Mouse (Mus musculus): ENCODE measurements around the gene Gnpnat1.
"Not testable (repeated sequence)": the region's sequence is repeated elsewhere in the genome, so short reads cannot be mapped to it uniquely, and the experiment has no call there.

The Gnpnat1 gene

GRCm38 (mm10) chr14:45404813-45405212, at the start of gene Gnpnat1:
TSS of gene Gnpnat1 (minus strand) at chr14:45404913.
- not testable (repeated sequence) for DNase-seq (ENCODE audit: low read depth, low spot score)

DNA sequence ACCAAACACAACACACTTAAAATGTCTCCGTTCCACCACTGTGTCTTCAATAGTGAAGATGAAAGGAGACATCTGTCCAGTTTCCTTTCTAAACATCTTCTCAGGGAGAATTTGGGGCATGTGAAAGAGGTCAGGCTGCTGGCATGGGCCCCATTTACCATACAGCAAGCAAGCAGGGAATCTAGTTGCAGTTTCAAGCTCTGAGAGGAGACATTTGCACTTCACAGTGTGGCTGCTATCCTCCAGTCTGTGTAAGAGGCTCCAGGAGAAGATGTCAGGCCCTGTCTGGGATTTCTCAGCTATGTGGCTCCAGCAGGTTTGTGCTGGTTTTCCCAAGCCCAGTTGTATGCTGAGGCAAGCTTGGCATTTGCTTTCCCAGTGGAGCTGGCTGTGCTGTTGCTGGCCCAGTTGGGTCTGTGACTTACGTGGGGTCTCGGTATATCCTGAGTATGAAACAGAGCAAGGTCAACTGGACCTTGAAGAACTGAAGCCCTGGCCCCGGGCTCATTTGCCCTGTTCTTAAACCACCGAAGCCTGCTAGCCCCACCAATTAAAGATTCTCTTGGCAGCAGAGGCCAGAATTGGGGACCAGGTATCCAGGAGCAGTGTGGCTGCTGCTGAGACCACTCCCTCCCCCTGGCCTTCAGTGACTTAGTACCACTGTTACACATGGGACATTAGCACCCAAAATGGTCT, 49.0 kb upstream of the Gnpnat1 start:
- DNase-seq (ENCODE audit: low read depth, low spot score): no peak

GRCm38 (mm10) chr14:45452861-45453512, 48.3 kb upstream of the Gnpnat1 start:
- DNase-seq (ENCODE audit: low read depth, low spot score): no peak

DNA sequence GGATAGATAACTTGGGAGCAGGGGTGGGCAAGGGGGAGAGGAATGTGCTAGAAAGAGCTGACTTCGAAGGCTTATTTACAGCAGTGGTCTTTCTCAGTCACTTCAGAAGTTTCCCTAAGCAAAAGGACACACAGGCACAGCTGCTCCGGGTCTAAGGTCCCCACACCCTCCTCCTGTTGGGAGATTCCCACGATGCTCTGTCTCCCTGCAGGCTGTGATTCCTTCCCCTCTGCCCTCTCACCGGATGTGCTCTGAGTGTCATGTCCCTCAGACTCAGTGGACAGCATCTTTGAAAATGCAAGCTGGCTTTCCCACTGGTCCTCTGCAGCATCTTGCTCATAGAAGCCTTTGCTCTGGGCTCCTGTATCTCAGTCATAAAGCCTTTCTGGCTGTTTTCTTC, 47.4 kb upstream of the Gnpnat1 start:
- DNase-seq (ENCODE audit: low read depth, low spot score): no peak

- DNase-seq (ENCODE audit: low read depth, low spot score): no peak
Observed at GRCm38 (mm10) chr14:45451090-45451489, 46.4 kb upstream of the Gnpnat1 start.

DNA sequence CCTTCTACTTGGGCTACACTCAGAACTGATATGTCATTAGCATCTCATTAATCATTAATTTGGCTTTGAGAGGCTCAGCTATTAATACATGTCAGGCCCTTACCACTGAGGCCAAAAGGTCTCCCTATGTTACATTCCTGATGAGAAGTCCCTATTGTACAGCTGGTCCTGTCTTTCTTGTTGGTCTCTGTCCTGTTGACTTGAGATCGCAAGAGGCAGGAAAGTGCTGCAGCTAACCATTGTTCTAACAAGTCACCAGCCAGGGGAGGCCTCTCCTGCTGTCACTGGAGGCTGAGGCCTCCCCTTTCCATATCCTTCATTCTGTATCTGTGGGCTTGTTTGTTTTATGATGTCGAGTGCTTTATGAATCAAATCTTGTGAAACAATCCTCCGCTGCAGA, 42.1 kb upstream of the Gnpnat1 start:
- no peak for DNase-seq (ENCODE audit: low read depth, low spot score)

DNA sequence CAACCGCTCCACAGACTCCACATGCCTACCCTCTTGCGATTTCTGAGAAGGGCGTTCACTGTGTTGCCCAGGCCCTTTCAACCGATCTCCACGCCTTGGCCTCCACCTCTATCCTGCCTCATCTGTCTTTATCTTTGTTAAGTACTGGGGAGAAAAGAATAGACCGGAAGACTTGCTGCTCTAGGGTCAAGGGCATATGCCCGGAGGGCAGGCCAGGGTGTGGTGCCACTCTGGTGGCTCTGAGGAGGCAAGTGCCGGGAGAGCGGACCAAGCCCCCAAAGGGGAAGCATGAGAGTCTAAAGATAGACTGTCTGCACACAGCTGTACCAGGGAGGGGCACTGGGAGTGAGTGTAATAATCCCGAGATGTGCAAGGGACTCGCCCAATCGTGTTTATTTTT, 40.7 kb upstream of the Gnpnat1 start:
- DNase-seq (ENCODE audit: low read depth, low spot score): peak; percentile 92

DNA sequence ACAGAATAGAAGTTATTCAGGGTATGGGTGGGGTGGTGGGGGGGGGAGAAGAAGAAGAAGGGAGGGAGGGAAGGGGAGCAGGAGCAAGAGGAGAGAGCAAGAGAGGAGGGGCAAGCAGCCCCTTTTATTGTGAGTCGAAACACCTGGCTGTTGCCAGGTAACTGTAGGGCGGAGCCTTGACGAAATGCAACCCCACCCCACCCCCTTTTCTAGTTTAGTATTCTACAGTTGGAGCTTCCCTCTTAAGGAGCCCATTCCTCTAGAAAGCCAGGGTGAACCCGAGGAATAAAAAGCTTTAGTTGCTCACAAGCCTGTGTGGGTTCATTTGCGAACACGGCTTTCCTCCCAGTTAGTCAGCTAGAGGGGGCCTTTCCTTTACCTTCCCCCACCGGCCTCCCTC, 40.2 kb upstream of the Gnpnat1 start:
- peak; percentile 62 for DNase-seq (ENCODE audit: low read depth, low spot score)

GRCm38 (mm10) chr14:45442781-45443560, 38.3 kb upstream of the Gnpnat1 start:
- DNase-seq (ENCODE audit: low read depth, low spot score): no peak

GRCm38 (mm10) chr14:45441291-45441690, 36.6 kb upstream of the Gnpnat1 start:
- no peak for DNase-seq (ENCODE audit: low read depth, low spot score)

DNA sequence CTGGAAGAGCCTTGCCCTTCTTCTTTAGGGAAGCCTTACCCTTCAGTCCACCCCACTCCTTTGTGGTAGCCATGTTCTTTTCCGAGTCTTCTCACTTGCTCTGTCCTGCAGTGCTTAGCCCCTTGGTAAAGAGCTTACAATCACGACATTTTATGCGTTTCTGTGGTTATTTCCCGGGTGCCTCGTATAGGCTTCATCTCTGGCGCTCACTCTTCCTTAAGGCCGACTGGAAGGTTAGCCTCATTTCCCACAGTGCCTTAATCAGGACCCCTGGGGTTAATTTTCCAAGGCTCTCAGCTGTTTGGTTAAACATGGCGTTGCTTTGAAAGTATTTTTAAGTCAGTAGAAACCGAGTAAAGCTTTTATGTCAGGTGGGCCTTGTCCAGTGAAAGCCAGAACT, 34.7 kb upstream of the Gnpnat1 start:
- DNase-seq (ENCODE audit: low read depth, low spot score): no peak

- DNase-seq (ENCODE audit: low read depth, low spot score): no peak
Observed at GRCm38 (mm10) chr14:45438931-45439275, 34.2 kb upstream of the Gnpnat1 start.

GRCm38 (mm10) chr14:45438250-45438930, 33.7 kb upstream of the Gnpnat1 start:
- no peak for DNase-seq (ENCODE audit: low read depth, low spot score)

GRCm38 (mm10) chr14:45434220-45434619, 29.5 kb upstream of the Gnpnat1 start:
- DNase-seq (ENCODE audit: low read depth, low spot score): no peak

DNA sequence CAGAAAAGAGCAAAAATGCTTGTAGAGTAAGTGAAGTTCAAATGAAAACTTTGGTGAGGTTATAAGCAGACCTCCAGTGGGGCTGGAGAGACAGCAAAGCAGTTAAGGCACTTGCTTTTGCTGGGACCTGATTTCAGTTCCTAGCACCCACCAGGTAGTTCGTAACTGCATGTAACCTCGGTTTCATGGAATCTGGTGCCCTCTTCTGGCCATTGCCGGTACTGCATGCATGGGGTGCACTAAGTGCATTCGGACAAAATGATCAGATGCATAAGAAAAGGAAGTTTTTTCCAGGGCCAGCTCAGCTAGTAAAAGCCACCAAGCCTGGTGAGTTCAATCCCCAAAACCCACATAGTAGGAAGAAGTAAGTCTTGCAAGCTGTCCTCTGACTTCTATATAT, 27.3 kb upstream of the Gnpnat1 start:
- no peak for DNase-seq (ENCODE audit: low read depth, low spot score)

- no peak for DNase-seq (ENCODE audit: low read depth, low spot score)
Observed at GRCm38 (mm10) chr14:45430066-45430842, 25.5 kb upstream of the Gnpnat1 start.

DNA sequence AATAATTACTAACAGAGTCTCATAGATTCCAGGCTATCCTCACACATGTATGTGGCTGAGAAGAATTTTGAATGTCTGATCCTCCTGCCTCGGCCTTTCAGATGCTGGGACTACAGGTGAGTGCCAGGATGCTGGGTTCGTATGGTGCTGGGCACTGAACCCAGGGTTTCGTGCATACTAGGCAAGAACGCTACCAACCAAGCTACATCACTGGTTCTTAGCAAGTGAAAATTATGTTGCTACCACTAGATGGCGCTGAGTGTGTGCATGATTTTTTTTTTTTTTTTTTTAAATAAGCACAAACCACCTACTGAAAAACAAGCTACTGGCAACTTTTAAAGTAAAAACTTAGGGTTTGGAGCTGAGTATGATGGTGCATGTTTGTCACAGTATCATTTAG, 18.5 kb upstream of the Gnpnat1 start:
- DNase-seq (ENCODE audit: low read depth, low spot score): no peak

- DNase-seq (ENCODE audit: low read depth, low spot score): no peak
Observed at GRCm38 (mm10) chr14:45422371-45422770, 17.7 kb upstream of the Gnpnat1 start.

DNA sequence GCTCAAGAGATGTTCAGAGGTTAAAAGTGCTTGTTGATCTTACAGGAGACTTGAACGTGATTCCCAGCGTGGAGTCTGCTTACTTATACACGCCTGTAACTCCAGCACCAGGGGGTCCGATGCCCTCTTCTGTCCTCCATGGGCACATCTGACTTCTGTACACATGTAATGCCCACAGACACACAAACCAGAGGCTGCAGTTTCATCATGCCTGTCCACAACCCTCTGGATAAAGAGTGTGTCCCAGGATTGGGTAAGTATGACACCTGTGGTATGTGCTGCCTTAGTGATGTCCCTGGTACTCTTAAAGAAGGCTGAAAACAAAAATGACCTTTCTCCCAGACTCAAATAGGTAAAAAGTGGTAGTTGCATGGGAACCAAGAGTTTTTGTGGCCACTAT, 14.6 kb upstream of the Gnpnat1 start:
- no peak for DNase-seq (ENCODE audit: low read depth, low spot score)

GRCm38 (mm10) chr14:45418553-45418952, 13.8 kb upstream of the Gnpnat1 start:
- DNase-seq (ENCODE audit: low read depth, low spot score): no peak

- no peak for DNase-seq (ENCODE audit: low read depth, low spot score)
Observed at GRCm38 (mm10) chr14:45416265-45416664, 11.6 kb upstream of the Gnpnat1 start.

All from WW6 (cell line).